Mouse (Mus musculus): ENCODE results near the gene Nlgn1.
A peak's percentile ranks its signal among the peaks of the same experiment; 100 is the strongest.

The Nlgn1 gene

GRCm38 (mm10) chr3:26332400-26333238 lies at the start of gene Nlgn1:
Nlgn1 (minus strand) TSS chr3:26332460.
- DNase-seq (ENCODE audit: low spot score in 2 of 2) = peak in 1 of 2 experiments; percentile 54

GRCm38 (mm10) chr3:26378272-26378671 lies 46.0 kb upstream of the Nlgn1 start:
- no peak for DNase-seq (ENCODE audit: low spot score in 2 of 2)

- no peak for DNase-seq (ENCODE audit: low spot score in 2 of 2)
These were observed 22.8 kb upstream of the Nlgn1 start for GRCm38 (mm10) chr3:26355082-26355481.

GRCm38 (mm10) chr3:26354483-26355030 lies 22.3 kb upstream of the Nlgn1 start:
- DNase-seq (ENCODE audit: low spot score in 2 of 2) = peak; percentile 36 to 53

GRCm38 (mm10) chr3:26337495-26337894 lies 5.2 kb upstream of the Nlgn1 start:
- no peak for DNase-seq (ENCODE audit: low spot score in 2 of 2)

GRCm38 (mm10) chr3:26333239-26333811 lies 1.1 kb upstream of the Nlgn1 start:
- DNase-seq (ENCODE audit: low spot score in 2 of 2) = peak; percentile 69 to 79

- peak; percentile 73 to 78 for DNase-seq (ENCODE audit: low spot score in 2 of 2)
These were observed 841 bp downstream of the Nlgn1 start for GRCm38 (mm10) chr3:26331177-26332061.

GRCm38 (mm10) chr3:26330863-26331176 lies 1.4 kb downstream of the Nlgn1 start:
- DNase-seq (ENCODE audit: low spot score in 2 of 2) = no peak

- no peak for DNase-seq (ENCODE audit: low spot score in 2 of 2)
These were observed 2.2 kb downstream of the Nlgn1 start for GRCm38 (mm10) chr3:26330019-26330418.

- DNase-seq (ENCODE audit: low spot score in 2 of 2) = no peak
These were observed 7.8 kb downstream of the Nlgn1 start for GRCm38 (mm10) chr3:26324510-26324909.

- peak; percentile 51 for DNase-seq (ENCODE audit: low spot score in 2 of 2)
These were observed 14.9 kb downstream of the Nlgn1 start for GRCm38 (mm10) chr3:26317397-26317796.

- no peak for DNase-seq (ENCODE audit: low spot score in 2 of 2)
These were observed 34.4 kb downstream of the Nlgn1 start for GRCm38 (mm10) chr3:26297869-26298268.

- DNase-seq (ENCODE audit: low spot score in 2 of 2) = no peak
These were observed 61.1 kb downstream of the Nlgn1 start for GRCm38 (mm10) chr3:26270894-26271795.

GRCm38 (mm10) chr3:26246564-26246963 lies 85.7 kb downstream of the Nlgn1 start:
- DNase-seq (ENCODE audit: low spot score in 2 of 2) = peak in 1 of 2 experiments; percentile 37

GRCm38 (mm10) chr3:26243274-26243673 lies 89.0 kb downstream of the Nlgn1 start:
- DNase-seq (ENCODE audit: low spot score in 2 of 2) = no peak

GRCm38 (mm10) chr3:26230006-26230405 lies 102.3 kb downstream of the Nlgn1 start:
- peak; percentile 77 to 88 for DNase-seq (ENCODE audit: low spot score in 2 of 2)

- DNase-seq (ENCODE audit: low spot score in 2 of 2) = no peak
These were observed 103.4 kb downstream of the Nlgn1 start for GRCm38 (mm10) chr3:26228827-26229226.

- DNase-seq (ENCODE audit: low spot score in 2 of 2) = no peak
These were observed 104.0 kb downstream of the Nlgn1 start for GRCm38 (mm10) chr3:26228172-26228781.

- no peak for DNase-seq (ENCODE audit: low spot score in 2 of 2)
These were observed 108.8 kb downstream of the Nlgn1 start for GRCm38 (mm10) chr3:26223500-26223899.

- DNase-seq (ENCODE audit: low spot score in 2 of 2) = no peak
These were observed 116.0 kb downstream of the Nlgn1 start for GRCm38 (mm10) chr3:26216231-26216630.

GRCm38 (mm10) chr3:26202702-26203101 lies 129.6 kb downstream of the Nlgn1 start:
- no peak for DNase-seq (ENCODE audit: low spot score in 2 of 2)

All from right cerebral cortex, adult 2 months (tissue).